Comparison of ENCODE assay signal across 24 mouse cellular contexts in the genomic region with DNA sequence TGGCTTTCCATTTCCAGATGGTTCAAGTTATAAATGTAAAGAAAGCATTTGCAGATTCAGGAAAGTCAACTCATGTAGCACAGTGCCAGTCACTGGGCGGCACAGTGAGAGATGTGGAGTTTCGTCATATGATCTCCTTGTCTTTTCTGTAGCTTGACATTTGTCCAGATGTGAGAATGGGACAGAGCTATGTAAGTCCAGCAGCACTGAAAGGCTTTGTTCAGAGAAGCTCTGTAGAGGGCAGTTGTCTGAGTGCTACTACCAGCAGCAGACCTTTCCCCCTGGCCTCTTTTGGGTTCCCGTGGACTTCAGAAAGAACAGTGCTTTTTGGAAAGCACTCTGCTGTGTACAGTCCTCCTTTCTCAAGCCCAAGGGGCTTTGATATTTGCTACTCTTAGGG. TPM values are rescaled to one million over a fixed set of nuclear protein-coding genes. Genes with fewer than 3 reads are reported as not detected.
A peak's percentile ranks its signal among the peaks of the same experiment; 100 is the strongest.
DNase-seq lines count a peak whose midpoint lies in the region; ATAC-seq lines count a peak whose summit lies in the region.
"Had no signal": no experiment of that assay in that cellular context is flagged by ENCODE, and none has a peak within 500 bp of the region (broad histone marks: within the 10 kb centered on the region; RNA-seq: fewer than 3 reads in every experiment).

No protein-coding gene starts in this region.

- 0 out of 2 replicates have a peak overlapping the region, but pooled peaks have one; percentile 41 for H3K27ac ChIP-seq in embryonic facial prominence, embryonic 12.5 days
- H3K27ac ChIP-seq: forebrain, embryonic 15.5 days; heart, adult 2 months; heart, embryonic 13.5 days; hindbrain, postnatal 0 days; neural tube, embryonic 12.5 days had no signal

- peaks cover 5% of the 10 kb centered on the region; the same call in 1 of the 2 replicates for H3K4me1 ChIP-seq in embryonic facial prominence, embryonic 12.5 days
- H3K4me1 ChIP-seq: heart, embryonic 13.5 days; neural tube, embryonic 12.5 days had no signal

- no peaks in the 10 kb centered on the region for H3K27me3 ChIP-seq in embryonic facial prominence, embryonic 12.5 days
- H3K27me3 ChIP-seq: forebrain, embryonic 15.5 days; heart, embryonic 13.5 days; neural tube, embryonic 12.5 days had no signal

- no peak overlapping the region for H3K4me2 ChIP-seq in embryonic facial prominence, embryonic 12.5 days (replicated peaks)
- H3K4me2 ChIP-seq: forebrain, embryonic 15.5 days; heart, embryonic 13.5 days; neural tube, embryonic 12.5 days had no signal

- WGBS in embryonic facial prominence, embryonic 12.5 days, result 34% methylated on average over 3 of the region's 3 CpGs

- peaks cover 7% of the 10 kb centered on the region; the same call in 1 of the 2 replicates for H3K36me3 ChIP-seq in embryonic facial prominence, embryonic 12.5 days
- H3K36me3 ChIP-seq: forebrain, embryonic 15.5 days had no signal

- no peaks in the 10 kb centered on the region for H3K9me3 ChIP-seq in embryonic facial prominence, embryonic 12.5 days
- H3K9me3 ChIP-seq: forebrain, embryonic 15.5 days; heart, embryonic 13.5 days; neural tube, embryonic 12.5 days had no signal

- DNase-seq in embryo, embryonic 11 days, result peak; percentile 6
- no peak for DNase-seq in embryo, embryonic 10 days (ENCODE audit: low spot score)
- peak; percentile 81 for DNase-seq in layer of hippocampus, adult 9-11 months
- DNase-seq in layer of hippocampus, adult 9-10 months (ENCODE audit: low spot score), result no peak
- peak; percentile 92 for DNase-seq in brain, adult 2 months (ENCODE audit: low read depth, low spot score)
- DNase-seq: adrenal gland, adult 8-10 months; cerebellum, postnatal 25 days; gastrocnemius, postnatal 14 days; heart, adult 2 months; heart, postnatal 14 days; kidney, adult 9 months; kidney, postnatal 14 days; lung, postnatal 4 days; midbrain, embryonic 14.5 days; right cerebral cortex, postnatal 25 days; thymus, adult 18-20 months; thymus, postnatal 36 days had no signal

- no peak overlapping the region for H3K9ac ChIP-seq in embryonic facial prominence, embryonic 12.5 days
- H3K9ac ChIP-seq: forebrain, embryonic 15.5 days; heart, embryonic 13.5 days; neural tube, embryonic 12.5 days had no signal

- no peak overlapping the region for H3K4me3 ChIP-seq in embryonic facial prominence, embryonic 12.5 days
- H3K4me3 ChIP-seq: forebrain, embryonic 15.5 days; heart, adult 2 months; heart, embryonic 13.5 days; neural tube, embryonic 12.5 days had no signal

- no peak for ATAC-seq in embryonic facial prominence, embryonic 12.5 days (ENCODE audit: insufficient number of reproducible peaks, insufficient read depth, low FRiP score, low TSS enrichment)
- no peak for ATAC-seq in granulocyte monocyte progenitor cell, adult 5-6 weeks (replicated peaks; ENCODE audit: poor library complexity, severe bottlenecking)
- ATAC-seq: forebrain, embryonic 15.5 days; hindbrain, postnatal 0 days; intestine, embryonic 16.5 days had no signal

RNA-seq across cellular contexts. Expression of gene Nbas, which starts 34.1 kb away (rescaled TPM):
- polyA plus RNA-seq in embryonic facial prominence, embryonic 12.5 days (2016; fragmentation: Nextera tagmentation; extraction: Ambion mirVana), result 15.8 and 16.3 TPM in 2 replicates
- 21.7 and 22.1 TPM in 2 replicates for total RNA-seq in granulocyte monocyte progenitor cell, adult 5-6 weeks (2014; fragmentation: Nextera tagmentation)
- total RNA-seq in granulocyte monocyte progenitor cell, adult 5-6 weeks (2017), result 24.0 and 25.8 TPM in 2 replicates

RNA-seq across cellular contexts. Expression of gene Ddx1, which starts 54.0 kb away (rescaled TPM):
- polyA plus RNA-seq in embryonic facial prominence, embryonic 12.5 days (2016; fragmentation: Nextera tagmentation; extraction: Ambion mirVana), result 152 and 155 TPM in 2 replicates
- 64.1 and 88.5 TPM in 2 replicates for total RNA-seq in granulocyte monocyte progenitor cell, adult 5-6 weeks (2014; fragmentation: Nextera tagmentation)
- 220 and 249 TPM in 2 replicates for total RNA-seq in granulocyte monocyte progenitor cell, adult 5-6 weeks (2017)

Comparison
In these comparisons a context has a peak if more than half of its experiments do, and no peak if none do; other contexts are left out.
1. DNase-seq: peak in embryo, embryonic 11 days (single experiment), layer of hippocampus, adult 9-11 months (single experiment) and brain, adult 2 months (single experiment); none in embryo, embryonic 10 days (single experiment) and layer of hippocampus, adult 9-10 months (single experiment).